In genomic region chr4:70535711-70536311, GRCm38 (mm10) we compare ENCODE assay signal across 8 mouse cellular contexts. TPM values are rescaled to one million over a fixed set of nuclear protein-coding genes. Genes with fewer than 3 reads are reported as not detected.
DNase-seq lines count a peak whose midpoint lies in the region; ATAC-seq and TF ChIP-seq lines count a peak whose summit lies in the region.

No protein-coding gene starts in this region.

- peak overlapping the region; percentile 100 for H3K27ac ChIP-seq in forebrain, embryonic 15.5 days (replicated peaks)
- peak overlapping the region; percentile 95 for H3K27ac ChIP-seq in stomach, embryonic 15.5 days

- no peak for TF ChIP-seq POLR2A in brain, embryonic 14.5 days (IDR thresholded peaks at IDR 0.05; ENCODE audit: borderline replicate concordance, extremely low read depth, insufficient read depth, insufficient read length, poor library complexity, severe bottlenecking)

- H3K4me2 ChIP-seq in forebrain, embryonic 15.5 days (replicated peaks) = peak overlapping the region; percentile 73
- H3K4me2 ChIP-seq in stomach, embryonic 15.5 days = peak overlapping the region; percentile 74

- peak; percentile 4 to 14 for DNase-seq in frontal cortex, postnatal 14 days (ENCODE audit: low spot score in 2 of 2)
- DNase-seq in frontal cortex, postnatal 25 days (ENCODE audit: low spot score in 2 of 2) = no peak
- DNase-seq in brain, embryonic 14.5 days (ENCODE audit: low read depth) = peak; percentile 74
- peak; percentile 71 for DNase-seq in heart, postnatal 4 days
- peak; percentile 28 to 39 for DNase-seq in layer of hippocampus, postnatal 10 days (ENCODE audit: low spot score in 2 of 2)

- 0 out of 2 replicates have a peak, but pooled peaks have one; percentile 2 for ATAC-seq in forebrain, embryonic 15.5 days (replicated peaks)
- ATAC-seq in stomach, embryonic 15.5 days (ENCODE audit: insufficient read depth, low FRiP score, low read depth) = no peak

- no peaks in the 10 kb centered on the region for H3K9me3 ChIP-seq in forebrain, embryonic 15.5 days
- no peaks in the 10 kb centered on the region for H3K9me3 ChIP-seq in megakaryocyte, embryonic 14.5 days
- no peaks in the 10 kb centered on the region for H3K9me3 ChIP-seq in stomach, embryonic 15.5 days

- H3K27me3 ChIP-seq in forebrain, embryonic 15.5 days = no peaks in the 10 kb centered on the region
- H3K27me3 ChIP-seq in megakaryocyte, embryonic 14.5 days (replicated peaks) = peaks cover 12% of the 10 kb centered on the region
- no peaks in the 10 kb centered on the region for H3K27me3 ChIP-seq in stomach, embryonic 15.5 days (replicated peaks)

- H3K4me3 ChIP-seq in forebrain, embryonic 15.5 days = peak overlapping the region; percentile 88
- peak overlapping the region; percentile 94 for H3K4me3 ChIP-seq in megakaryocyte, embryonic 14.5 days (replicated peaks)
- peak overlapping the region; percentile 88 for H3K4me3 ChIP-seq in stomach, embryonic 15.5 days (replicated peaks)

- peak overlapping the region; percentile 99 for H3K9ac ChIP-seq in forebrain, embryonic 15.5 days (replicated peaks)
- peak overlapping the region; percentile 88; the same call in 1 of the 2 replicates for H3K9ac ChIP-seq in stomach, embryonic 15.5 days

- WGBS in forebrain, embryonic 15.5 days = 12% methylated on average over 7 of the region's 7 CpGs
- WGBS in stomach, embryonic 15.5 days = 9% methylated on average over 7 of the region's 7 CpGs

- H3K36me3 ChIP-seq in forebrain, embryonic 15.5 days = no peaks in the 10 kb centered on the region
- no peaks in the 10 kb centered on the region for H3K36me3 ChIP-seq in megakaryocyte, embryonic 14.5 days (replicated peaks; ENCODE audit: low read length)
- no peaks in the 10 kb centered on the region for H3K36me3 ChIP-seq in stomach, embryonic 15.5 days

- peaks cover 36% of the 10 kb centered on the region for H3K4me1 ChIP-seq in forebrain, embryonic 15.5 days
- H3K4me1 ChIP-seq in megakaryocyte, embryonic 14.5 days = peaks cover 31% of the 10 kb centered on the region
- H3K4me1 ChIP-seq in stomach, embryonic 15.5 days = peaks cover 11% of the 10 kb centered on the region

- no peak for TF ChIP-seq CTCF in brain, embryonic 14.5 days (IDR thresholded peaks at IDR 0.05; ENCODE audit: borderline replicate concordance, extremely low read depth, insufficient read depth, insufficient read length)

RNA-seq across cellular contexts. Expression of gene Megf9, which starts 1.0 kb away (rescaled TPM):
- polyA plus RNA-seq in brain, embryonic 14.5 days (2012; rRNA removed) = 28.3 and 35.1 TPM in 2 replicates
- 34.3 and 34.8 TPM in 2 replicates for polyA plus RNA-seq in forebrain, embryonic 15.5 days (2015; fragmentation: Nextera tagmentation; extraction: Ambion mirVana)
- 10 to 100 TPM; 12.7 to 14.3 TPM for total RNA-seq in heart, postnatal 4 days (2021)
- total RNA-seq in layer of hippocampus, postnatal 10 days (2021) = 100 to 1,000 TPM in 1 of 2 experiments, 10 to 100 TPM in 1; 96.6 to 105 TPM
- polyA plus RNA-seq in megakaryocyte, embryonic 14.5 days (2012; ENCODE audit: insufficient read depth, low replicate concordance) = 1.0 and 2.5 TPM in 2 replicates
- 9.0 and 10.1 TPM in 2 replicates for polyA plus RNA-seq in stomach, embryonic 15.5 days (2015; fragmentation: Nextera tagmentation; extraction: Ambion mirVana)

Comparison
In these comparisons a context has a peak if more than half of its experiments do, and no peak if none do; other contexts are left out.
1. DNase-seq: peak in frontal cortex, postnatal 14 days (2 of 2), brain, embryonic 14.5 days (single experiment), heart, postnatal 4 days (single experiment) and layer of hippocampus, postnatal 10 days (2 of 2); none in frontal cortex, postnatal 25 days (0 of 2).
2. Peak in every context shown above with its lines, with median percentiles within 50 percentile points of each other: H3K4me3 ChIP-seq.